Mouse (Mus musculus) cortical plate, adult 2 months (tissue): ENCODE data around the gene Nostrin.

Experiments
- CTCF ChIP-seq: fragments of 200-500 bp; IDR thresholded peaks from 2 replicates; pipeline ENCODE4 v1.5.1; 2011; ENCODE audit warnings: mild to moderate bottlenecking, control low read depth, low read length; ENCODE audit not compliant: insufficient read depth; ENCODE audit errors: extremely low read depth
- POLR2A ChIP-seq: fragments of 200-500 bp; IDR thresholded peaks from 2 replicates; pipeline ENCODE4 v1.6.1; 2011; ENCODE audit warnings: mild to moderate bottlenecking, low read length, control low read depth; ENCODE audit not compliant: insufficient read depth; ENCODE audit errors: extremely low read depth

GRCm38 (mm10) chr2:69149154-69149553 lies 13.6 kb downstream of the Nostrin start:
- TF ChIP-seq CTCF = no peak
- no peak for TF ChIP-seq POLR2A
